Mouse (Mus musculus) forebrain, postnatal 0 days (tissue): ENCODE data around the gene Rflnb. TPM values are rescaled to one million over a fixed set of nuclear protein-coding genes. Genes with fewer than 3 reads are reported as not detected.

Source experiments
- ATAC-seq: fragments of 200-750 bp; cut with Nextera tagmentation; 2 replicates; pipeline ENCODE4 v1.8.0; 2017; ENCODE audit warnings: mild to moderate bottlenecking, moderate library complexity
- DNase-seq: peaks from one replicate; pipeline ENCODE4 v3.0.0-alpha.2; 2015
- H3K27ac ChIP-seq: fragments of 300-500 bp; sonication (generic); 2 replicates; pipeline ENCODE4 v1.5.1; 2014; ENCODE audit warnings: low read depth, mild to moderate bottlenecking, antibody characterized with exemption, low read length, moderate library complexity, mixed read lengths
- H3K27me3 ChIP-seq: fragments of 300-500 bp; sonication (generic); 2 replicates; pipeline ENCODE4 v1.6.1; 2014; ENCODE audit warnings: mild to moderate bottlenecking, low read length, mixed read lengths; ENCODE audit not compliant: insufficient read depth
- H3K36me3 ChIP-seq: fragments of 300-500 bp; sonication (generic); 2 replicates; pipeline ENCODE4 v1.6.1; 2014; ENCODE audit warnings: mild to moderate bottlenecking, moderate library complexity; ENCODE audit not compliant: insufficient read depth
- H3K4me1 ChIP-seq: fragments of 300-500 bp; sonication (generic); 2 replicates; pipeline ENCODE4 v1.6.1; 2014; ENCODE audit warnings: antibody characterized with exemption; ENCODE audit not compliant: insufficient read depth
- H3K4me2 ChIP-seq: fragments of 300-500 bp; sonication (generic); 2 replicates; pipeline ENCODE4 v1.6.1; 2014; ENCODE audit warnings: low read depth, mild to moderate bottlenecking, moderate library complexity
- H3K4me3 ChIP-seq: fragments of 300-500 bp; sonication (generic); 2 replicates; pipeline ENCODE4 v1.5.1; 2014; ENCODE audit warnings: low read depth, low read length, mixed read lengths
- H3K9ac ChIP-seq: fragments of 300-500 bp; sonication (generic); 2 replicates; pipeline ENCODE4 v1.6.1; 2014; ENCODE audit warnings: mild to moderate bottlenecking
- H3K9me3 ChIP-seq: fragments of 300-500 bp; sonication (generic); 2 replicates; pipeline ENCODE4 v1.6.1; 2016; ENCODE audit warnings: low read length
- CTCF ChIP-seq: sonication (generic); IDR thresholded peaks from 2 replicates; pipeline ENCODE4 v1.5.1; 2016; ENCODE audit warnings: antibody characterized with exemption, control low read depth, low read depth
- WGBS: fragments of 180-500 bp; shearing (Covaris S2); extraction: QIAGEN DNeasy Blood & Tissue Kit; methylation state at CpG from one replicate; pipeline ENCODE4 v1.1.7; 2014; 5-methylcytosine and 5-hydroxymethylcytosine counted together
- polyA plus RNA-seq: library from polyadenylated mRNA; unstranded; fragments of >200 nt; fragmentation: Nextera tagmentation; extraction: Ambion mirVana; gene quantifications from 2 replicates; pipeline ENCODE4 v1.2.1, GENCODE M21; 2015
- total RNA-seq: library from RNA; depleted of rRNA; stranded (reverse); fragments of >200 nt; gene quantifications from 2 replicates; pipeline ENCODE4 v1.2.3, GENCODE M21; 2014; rRNA removed

The Rflnb gene
- total and polyA plus RNA-seq, 2 experiments from 2014 or later = 12.7 to 14.0 TPM

DNA sequence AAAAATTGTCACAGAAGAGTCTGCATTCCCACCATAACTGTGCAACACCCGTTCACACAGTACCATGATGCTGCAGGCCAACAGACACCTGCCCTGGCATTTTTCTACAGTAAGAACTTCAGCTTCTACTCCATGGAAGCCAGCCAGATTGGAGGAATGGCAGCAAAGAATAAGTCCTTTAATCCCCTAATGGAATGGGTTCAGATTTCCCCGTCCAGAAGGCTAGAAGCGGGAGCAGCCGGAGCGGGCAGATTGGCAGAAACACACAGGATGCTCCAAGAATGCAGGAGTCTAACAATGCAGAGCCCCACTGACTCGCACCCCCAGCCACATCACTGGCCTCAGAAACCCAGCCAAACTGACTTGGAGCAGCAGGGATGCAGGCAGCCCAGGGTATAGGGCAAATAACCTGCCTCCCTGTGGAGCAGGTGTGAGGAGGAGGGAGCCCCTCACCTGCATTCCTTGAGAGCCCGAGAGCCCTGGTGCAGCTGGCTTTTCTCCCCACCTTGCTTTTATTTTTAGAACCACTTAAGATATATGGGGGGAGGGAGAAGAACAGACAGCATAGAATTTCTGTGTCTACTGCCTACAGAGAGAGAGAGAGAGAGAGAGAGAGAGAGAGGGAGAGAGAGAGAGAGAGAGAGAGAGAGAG lies 54.5 kb downstream of the Rflnb start:
- Histone ChIP-seq H3K27ac (no peak overlapping the region), H3K9me3 (no peaks in the 10 kb centered on the region), H3K9ac (no peak overlapping the region), H3K4me3 (no peak overlapping the region), H3K4me2 (no peak overlapping the region), H3K36me3 (no peaks in the 10 kb centered on the region), H3K4me1 (no peaks in the 10 kb centered on the region), H3K27me3 (no peaks in the 10 kb centered on the region)
- TF ChIP-seq CTCF = no peak
- 14% methylated on average over 7 of the region's 7 CpGs for WGBS
- ATAC-seq (no peak), DNase-seq (no peak)

DNA sequence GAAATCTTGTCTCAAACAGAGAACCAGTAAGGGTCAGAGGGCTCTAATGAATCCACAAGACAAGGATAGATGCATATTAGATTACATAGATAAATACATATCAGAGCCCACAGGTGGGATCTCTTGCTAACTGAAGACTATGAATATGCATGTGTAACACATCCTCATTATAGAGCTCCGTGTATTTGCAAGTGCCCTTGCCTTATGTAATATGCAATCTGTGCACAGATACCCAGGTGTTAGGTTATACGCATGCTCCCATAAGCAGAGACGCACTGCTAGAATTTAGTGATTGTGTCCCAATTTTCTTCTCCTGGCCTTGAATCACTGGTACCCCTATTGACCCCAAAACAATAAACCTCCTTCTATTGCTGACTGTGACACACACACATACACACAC lies 55.4 kb downstream of the Rflnb start:
- H3K27me3 ChIP-seq = no peaks in the 10 kb centered on the region
- no peaks in the 10 kb centered on the region; the same call in 1 of the 2 replicates for H3K4me1 ChIP-seq
- no peak overlapping the region for H3K9ac ChIP-seq
- no peak for ATAC-seq
- H3K4me2 ChIP-seq = no peak overlapping the region
- no peak overlapping the region for H3K4me3 ChIP-seq
- no peak for TF ChIP-seq CTCF
- DNase-seq = no peak
- H3K9me3 ChIP-seq = no peaks in the 10 kb centered on the region
- 62% methylated on average over 3 of the region's 3 CpGs for WGBS
- no peak overlapping the region for H3K27ac ChIP-seq
- H3K36me3 ChIP-seq = no peaks in the 10 kb centered on the region

- DNase-seq (no peak), ATAC-seq (no peak)
- TF ChIP-seq CTCF = 0 out of 2 replicates have a peak, but pooled peaks have one; percentile 14
- H3K36me3 ChIP-seq = no peaks in the 10 kb centered on the region
- H3K4me1 ChIP-seq = no peaks in the 10 kb centered on the region; the same call in 1 of the 2 replicates
- H3K4me2 ChIP-seq = no peak overlapping the region
- no peaks in the 10 kb centered on the region for H3K9me3 ChIP-seq
- H3K27me3 ChIP-seq = no peaks in the 10 kb centered on the region
- no peak overlapping the region for H3K9ac ChIP-seq
- WGBS = 21% methylated on average over 3 of the region's 3 CpGs
- no peak overlapping the region for H3K27ac ChIP-seq
- no peak overlapping the region for H3K4me3 ChIP-seq
Measured at GRCm38 (mm10) chr11:75970629-75971028, 57.0 kb downstream of the Rflnb start.

Other genes with a start within 250 kb of the Rflnb start
- 13.3 and 16.2 TPM in 2 replicates for gene Doc2b, start 231.7 kb downstream of the Rflnb start, total RNA-seq
- 3.5 and 5.3 TPM in 2 replicates for gene Doc2b, start 231.7 kb downstream of the Rflnb start, polyA plus RNA-seq
- 1.4 and 1.9 TPM in 2 replicates for gene Rph3al, start 89.4 kb downstream of the Rflnb start, total RNA-seq
- gene Rph3al, start 89.4 kb downstream of the Rflnb start, polyA plus RNA-seq = 1.5 and 2.4 TPM in 2 replicates
- gene 1700016K19Rik, start 27.9 kb downstream of the Rflnb start, total RNA-seq = 5.0 and 10.0 TPM in 2 replicates
- gene 1700016K19Rik, start 27.9 kb downstream of the Rflnb start, polyA plus RNA-seq = 7.7 and 8.0 TPM in 2 replicates
- gene Vps53, start 151.9 kb upstream of the Rflnb start, total RNA-seq = 49.4 and 56.6 TPM in 2 replicates
- 59.1 and 63.2 TPM in 2 replicates for gene Vps53, start 151.9 kb upstream of the Rflnb start, polyA plus RNA-seq
- gene Fam57a, start 151.9 kb upstream of the Rflnb start, total RNA-seq = 25.1 TPM in 2 replicates
- 14.3 and 17.4 TPM in 2 replicates for gene Fam57a, start 151.9 kb upstream of the Rflnb start, polyA plus RNA-seq
- gene Dbil5, start 189.8 kb upstream of the Rflnb start, total RNA-seq = 0.43 TPM in 1 of 2 replicates, not detected in the other
- gene Dbil5, start 189.8 kb upstream of the Rflnb start, polyA plus RNA-seq = 0.89 and 1.2 TPM in 2 replicates
- gene Gemin4, start 189.9 kb upstream of the Rflnb start, total RNA-seq = 11.5 and 12.2 TPM in 2 replicates
- 6.9 and 8.7 TPM in 2 replicates for gene Gemin4, start 189.9 kb upstream of the Rflnb start, polyA plus RNA-seq
- gene Mrm3, start 215.9 kb upstream of the Rflnb start, total RNA-seq = 15.1 and 18.2 TPM in 2 replicates
- gene Mrm3, start 215.9 kb upstream of the Rflnb start, polyA plus RNA-seq = 20.8 and 22.2 TPM in 2 replicates
- 79.7 and 90.6 TPM in 2 replicates for gene Glod4, start 215.9 kb upstream of the Rflnb start, total RNA-seq
- gene Glod4, start 215.9 kb upstream of the Rflnb start, polyA plus RNA-seq = 110 and 126 TPM in 2 replicates